Mouse (Mus musculus): ENCODE measurements around the gene Vangl2.

Vangl2 gene

GRCm38 (mm10) chr1:172027809-172028102 lies 488 bp downstream of the Vangl2 start:
- no peak for DNase-seq (ENCODE audit: extremely low spot score)

GRCm38 (mm10) chr1:172027010-172027808 lies 1.0 kb downstream of the Vangl2 start:
- DNase-seq (ENCODE audit: extremely low spot score), result peak; percentile 96

GRCm38 (mm10) chr1:172026201-172026901 lies 1.9 kb downstream of the Vangl2 start:
- peak; percentile 62 for DNase-seq (ENCODE audit: extremely low spot score)

- DNase-seq (ENCODE audit: extremely low spot score), result no peak
Measured at GRCm38 (mm10) chr1:172025201-172025904, 2.9 kb downstream of the Vangl2 start.

GRCm38 (mm10) chr1:172024140-172024895 lies 3.9 kb downstream of the Vangl2 start:
- no peak for DNase-seq (ENCODE audit: extremely low spot score)

GRCm38 (mm10) chr1:172019863-172020521 lies 8.3 kb downstream of the Vangl2 start:
- no peak for DNase-seq (ENCODE audit: extremely low spot score)

- DNase-seq (ENCODE audit: extremely low spot score), result no peak
Measured at GRCm38 (mm10) chr1:172019339-172019738, 8.9 kb downstream of the Vangl2 start.

GRCm38 (mm10) chr1:172018336-172019311 lies 9.6 kb downstream of the Vangl2 start:
- no peak for DNase-seq (ENCODE audit: extremely low spot score)

- DNase-seq (ENCODE audit: extremely low spot score), result no peak
Measured at GRCm38 (mm10) chr1:172017517-172018070, 10.7 kb downstream of the Vangl2 start.

GRCm38 (mm10) chr1:172016660-172017516 lies 11.4 kb downstream of the Vangl2 start:
- DNase-seq (ENCODE audit: extremely low spot score), result peak; percentile 86

GRCm38 (mm10) chr1:172016031-172016430 lies 12.2 kb downstream of the Vangl2 start:
- DNase-seq (ENCODE audit: extremely low spot score), result no peak

GRCm38 (mm10) chr1:172015312-172015939 lies 12.8 kb downstream of the Vangl2 start:
- no peak for DNase-seq (ENCODE audit: extremely low spot score)

GRCm38 (mm10) chr1:172014771-172015170 lies 13.5 kb downstream of the Vangl2 start:
- no peak for DNase-seq (ENCODE audit: extremely low spot score)

GRCm38 (mm10) chr1:172012030-172012429 lies 16.2 kb downstream of the Vangl2 start:
- peak; percentile 71 for DNase-seq (ENCODE audit: extremely low spot score)

- DNase-seq (ENCODE audit: extremely low spot score), result no peak
Measured at GRCm38 (mm10) chr1:172010042-172010824, 18.0 kb downstream of the Vangl2 start.

GRCm38 (mm10) chr1:172009406-172009805 lies 18.8 kb downstream of the Vangl2 start:
- DNase-seq (ENCODE audit: extremely low spot score), result no peak

GRCm38 (mm10) chr1:172008351-172008750 lies 19.9 kb downstream of the Vangl2 start:
- no peak for DNase-seq (ENCODE audit: extremely low spot score)

GRCm38 (mm10) chr1:172007761-172008160 lies 20.5 kb downstream of the Vangl2 start:
- no peak for DNase-seq (ENCODE audit: extremely low spot score)

All from embryo, embryonic 9.5 days (tissue).